21 mouse cellular contexts compared by ENCODE assay signal in the genomic region with DNA sequence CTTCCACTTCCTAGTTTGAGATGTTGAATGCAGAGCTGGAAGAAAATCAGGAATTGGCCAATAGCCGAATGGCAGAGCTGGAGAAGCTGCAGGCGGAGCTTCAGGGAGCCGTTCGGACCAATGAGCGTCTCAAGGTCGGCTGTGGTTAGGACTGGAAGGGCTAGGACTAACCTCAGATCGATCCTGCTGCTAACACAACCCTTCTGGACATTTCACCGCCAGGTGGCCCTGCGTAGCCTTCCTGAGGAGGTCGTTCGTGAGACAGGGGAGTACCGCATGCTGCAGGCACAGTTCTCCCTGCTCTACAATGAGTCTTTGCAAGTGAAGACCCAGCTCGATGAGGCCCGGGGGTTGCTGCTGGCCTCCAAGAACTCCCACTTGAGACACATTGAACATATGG. TPM values are rescaled to one million over a fixed set of nuclear protein-coding genes. Genes with fewer than 3 reads are reported as not detected.
DNase-seq lines count a peak whose midpoint lies in the region; TF ChIP-seq lines count a peak whose summit lies in the region.
"Had no signal": no experiment of that assay in that cellular context is flagged by ENCODE, and none has a peak within 500 bp of the region (broad histone marks: within the 10 kb centered on the region; RNA-seq: fewer than 3 reads in every experiment).

No protein-coding gene starts in this region.

- TF ChIP-seq CTCF in testis, adult 2 months (IDR thresholded peaks at IDR 0.05; ENCODE audit: control insufficient read depth, insufficient read depth, insufficient replicate concordance, low read depth, low read length), result no peak

- no peaks in the 10 kb centered on the region for H3K27me3 ChIP-seq in testis, adult 2 months (ENCODE audit: control insufficient read depth, insufficient read depth, low read length)
- H3K27me3 ChIP-seq: embryonic facial prominence, embryonic 12.5 days; forebrain, embryonic 13.5 days; forebrain, embryonic 15.5 days had no signal

- no peak for TF ChIP-seq POLR2A in testis, adult 2 months (IDR thresholded peaks at IDR 0.05; ENCODE audit: control insufficient read depth, low read depth, low read length)

- peaks cover 16% of the 10 kb centered on the region for H3K36me3 ChIP-seq in testis, adult 2 months (ENCODE audit: control insufficient read depth, insufficient read depth, low read length)

- DNase-seq in testis, postnatal 14 days (ENCODE audit: low spot score), result no peak
- DNase-seq in ES-CJ7 (ENCODE audit: low read depth, low spot score) (peak; percentile 80), ZHBTc4 (ENCODE audit: low read depth, low spot score) (peak; percentile 85)
- DNase-seq in right cerebral cortex, postnatal 14 days, result no peak
- DNase-seq in cerebellum, adult 9-10 months, result no peak
- DNase-seq: adrenal gland, adult 2 months; adrenal gland, postnatal 10 days; adrenal gland, postnatal 25 days; cerebellum, adult 11 months; cerebellum, adult 18-20 months; cerebellum, adult 8-10 months; cerebellum, postnatal 10 days; cerebellum, postnatal 25 days; forebrain, postnatal 0 days had no signal

- peak overlapping the region; percentile 14 for H3K27ac ChIP-seq in testis, adult 2 months (ENCODE audit: control insufficient read depth, insufficient read depth, low read depth, low read length)
- H3K27ac ChIP-seq: embryonic facial prominence, embryonic 10.5 days; embryonic facial prominence, embryonic 12.5 days; forebrain, embryonic 13.5 days; forebrain, embryonic 15.5 days had no signal

- H3K4me1 ChIP-seq in testis, adult 2 months (ENCODE audit: control insufficient read depth, insufficient read depth, low read length), result peaks cover 10% of the 10 kb centered on the region

- H3K4me3 ChIP-seq in testis, adult 2 months (ENCODE audit: control insufficient read depth, low read depth, low read length), result peak overlapping the region; percentile 75
- H3K4me3 ChIP-seq: embryonic facial prominence, embryonic 10.5 days; embryonic facial prominence, embryonic 12.5 days; forebrain, embryonic 13.5 days; forebrain, embryonic 15.5 days had no signal

RNA-seq across cellular contexts. Expression of a gene that starts 4.0 kb away (rescaled TPM):
- 56.5 and 63.5 TPM in 2 replicates for polyA plus RNA-seq in testis, adult 2 months (2012; rRNA removed)

RNA-seq across cellular contexts. Expression of a gene that starts 4.2 kb away (rescaled TPM):
- 200 and 220 TPM in 2 replicates for polyA plus RNA-seq in testis, adult 2 months (2012; rRNA removed)

RNA-seq across cellular contexts. Expression of a gene that starts 19.4 kb away (rescaled TPM):
- 1,776 and 1,820 TPM in 2 replicates for polyA plus RNA-seq in testis, adult 2 months (2012; rRNA removed)

RNA-seq across cellular contexts. Expression of a gene that starts 23.0 kb away (rescaled TPM):
- 10.4 and 14.9 TPM in 2 replicates for polyA plus RNA-seq in testis, adult 2 months (2012; rRNA removed)

RNA-seq across cellular contexts. Expression of a gene that starts 31.4 kb away (rescaled TPM):
- 4.3 and 4.5 TPM in 2 replicates for polyA plus RNA-seq in testis, adult 2 months (2012; rRNA removed)
- polyA plus RNA-seq: C2C12; cortical plate, adult 2 months had no signal

Comparison
In these comparisons a context has a peak if more than half of its experiments do, and no peak if none do; other contexts are left out.
1. DNase-seq: peak in ES-CJ7 (single experiment) and ZHBTc4 (single experiment); none in testis, postnatal 14 days (single experiment), right cerebral cortex, postnatal 14 days (single experiment) and cerebellum, adult 9-10 months (single experiment).